Mouse (Mus musculus) left cerebral cortex, postnatal 10 days (tissue): ENCODE measurements at regions not wholly inside any gene's neighbourhood (a gene's known extent, or its start where the extent isn't known, plus 50 kb on each side); places are given as distances from the start of the nearest gene placed in this dataset.

Experiments used
- DNase-seq, 2 experiments: peaks; one replicate each; pipeline ENCODE4 v3.0.0; 2021 to 2022; ENCODE audit warnings: low spot score in 2 of 2, mixed read lengths in 1 of 2; ENCODE audit errors: extremely low spot score in 1 of 2
- intact Hi-C: fragments of 180-260 bp; cut with DNase I; formaldehyde crosslinking; loops from one replicate; pipeline ENCODE4 v1.15.1; 2025

GRCm38 (mm10) chr14:18416319-18416718 is 84.7 kb upstream of the Ube2e1 start:
- peak in 1 of 2 experiments; percentile 24 for DNase-seq
- intact Hi-C loops, result no loop called here

- intact Hi-C loops, result no loop called here
- DNase-seq, result no peak
These were observed 67.3 kb upstream of the Ube2e1 start for GRCm38 (mm10) chr14:18398953-18399352.

- DNase-seq, result no peak
- intact Hi-C loops, result no loop called here
These were observed 64.6 kb upstream of the Ube2e1 start for GRCm38 (mm10) chr14:18396206-18396764.

GRCm38 (mm10) chr14:18394071-18394745 is 62.5 kb upstream of the Ube2e1 start:
- DNase-seq, result no peak
- intact Hi-C loops, result no loop called here

GRCm38 (mm10) chr14:18391824-18392486 is 60.3 kb upstream of the Ube2e1 start:
- intact Hi-C loops, result no loop called here
- DNase-seq, result no peak

GRCm38 (mm10) chr14:18389390-18389789 is 57.7 kb upstream of the Ube2e1 start:
- intact Hi-C loops, result no loop called here

GRCm38 (mm10) chr14:18385953-18386668 is 54.5 kb upstream of the Ube2e1 start:
- no peak for DNase-seq
- intact Hi-C loops, result no loop called here

More at GRCm38 (mm10) chr14:18389390-18389789, 57.7 kb upstream of the Ube2e1 start:
- DNase-seq, result no peak
